Mouse (Mus musculus): ENCODE measurements around the gene Chd9.
A peak's percentile ranks its signal among the peaks of the same experiment; 100 is the strongest.

Gene Chd9

DNA sequence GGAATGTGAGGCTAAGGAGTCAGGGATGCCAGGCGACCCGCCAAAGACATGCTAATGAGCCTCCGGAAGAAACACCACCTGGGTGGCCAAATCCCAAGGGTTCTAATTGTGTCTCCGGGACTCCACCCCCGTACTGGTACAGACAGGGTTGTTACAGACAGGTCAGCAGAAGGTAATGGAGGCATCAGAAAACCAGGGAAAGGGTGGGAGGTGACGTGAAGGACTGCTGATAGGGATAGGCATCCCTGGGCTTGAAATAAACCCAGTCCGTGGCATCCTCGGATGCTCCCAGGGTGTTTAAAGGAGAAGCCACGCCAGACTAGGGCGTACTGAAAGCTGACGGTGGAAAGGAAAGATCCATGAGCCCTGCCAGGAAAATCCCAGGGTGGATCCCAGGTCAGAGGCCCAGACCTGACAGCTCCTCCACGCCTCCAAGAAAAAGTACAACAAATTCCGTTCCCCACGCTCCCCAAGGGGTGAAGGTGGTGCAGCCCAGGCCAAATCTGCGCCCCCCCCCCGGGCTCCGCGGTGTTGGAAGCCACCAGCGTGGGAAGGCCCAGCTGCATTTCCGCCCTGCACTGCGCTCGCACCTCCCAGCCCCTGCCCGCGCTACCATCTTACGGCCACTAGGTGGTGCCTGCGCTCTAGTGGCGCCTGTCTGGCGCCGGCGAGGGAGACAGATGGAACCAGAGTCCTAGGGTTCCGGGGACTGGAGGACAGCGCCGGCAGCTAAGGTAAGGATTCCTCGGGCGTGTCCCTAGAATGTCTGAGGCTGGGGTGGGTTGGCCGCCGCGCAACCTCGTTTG, at the start of gene Chd9:
Chd9 (plus strand) TSS at position 172 of the 806 bp plus-strand sequence.
- peak; percentile 99 for DNase-seq

DNA sequence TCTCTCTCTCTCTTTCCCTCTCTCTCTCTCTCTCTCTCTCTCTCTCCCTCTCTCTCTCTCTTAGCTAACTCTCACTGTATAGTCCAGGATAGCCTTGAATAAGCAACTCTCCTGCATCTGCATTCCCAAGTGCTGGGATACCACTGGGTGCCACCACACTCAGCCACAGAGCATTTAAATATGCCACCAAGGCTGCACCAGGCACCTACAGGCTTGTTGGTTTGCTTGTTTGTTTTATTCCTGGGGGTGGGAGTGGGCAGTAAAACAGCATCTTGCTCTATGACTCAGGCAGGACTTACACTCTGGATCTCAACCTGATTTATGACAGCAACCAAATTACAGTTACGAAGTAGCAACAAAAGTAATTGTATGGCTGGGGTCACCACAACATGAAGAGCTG, 36.5 kb upstream of the Chd9 start:
- no peak for DNase-seq

DNA sequence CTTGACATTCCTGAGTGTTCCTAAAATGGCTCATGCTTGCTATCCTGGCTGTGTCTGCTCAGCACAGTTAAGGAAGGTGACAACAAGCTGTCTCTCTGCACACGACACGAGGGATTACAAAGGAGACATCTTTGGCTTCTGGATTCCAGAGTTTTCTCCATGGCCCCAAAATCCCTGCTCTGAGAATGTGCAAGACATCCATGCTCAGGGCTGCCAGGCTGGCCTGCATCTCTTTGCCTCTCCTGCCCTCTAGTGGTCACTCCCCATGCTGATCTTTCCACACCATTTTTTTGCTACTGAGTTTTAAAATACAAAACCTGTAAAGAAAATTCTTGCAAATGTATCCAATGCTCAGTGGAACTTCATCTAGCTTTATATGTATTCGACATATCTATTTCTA, 34.4 kb upstream of the Chd9 start:
- peak; percentile 82 for DNase-seq

DNA sequence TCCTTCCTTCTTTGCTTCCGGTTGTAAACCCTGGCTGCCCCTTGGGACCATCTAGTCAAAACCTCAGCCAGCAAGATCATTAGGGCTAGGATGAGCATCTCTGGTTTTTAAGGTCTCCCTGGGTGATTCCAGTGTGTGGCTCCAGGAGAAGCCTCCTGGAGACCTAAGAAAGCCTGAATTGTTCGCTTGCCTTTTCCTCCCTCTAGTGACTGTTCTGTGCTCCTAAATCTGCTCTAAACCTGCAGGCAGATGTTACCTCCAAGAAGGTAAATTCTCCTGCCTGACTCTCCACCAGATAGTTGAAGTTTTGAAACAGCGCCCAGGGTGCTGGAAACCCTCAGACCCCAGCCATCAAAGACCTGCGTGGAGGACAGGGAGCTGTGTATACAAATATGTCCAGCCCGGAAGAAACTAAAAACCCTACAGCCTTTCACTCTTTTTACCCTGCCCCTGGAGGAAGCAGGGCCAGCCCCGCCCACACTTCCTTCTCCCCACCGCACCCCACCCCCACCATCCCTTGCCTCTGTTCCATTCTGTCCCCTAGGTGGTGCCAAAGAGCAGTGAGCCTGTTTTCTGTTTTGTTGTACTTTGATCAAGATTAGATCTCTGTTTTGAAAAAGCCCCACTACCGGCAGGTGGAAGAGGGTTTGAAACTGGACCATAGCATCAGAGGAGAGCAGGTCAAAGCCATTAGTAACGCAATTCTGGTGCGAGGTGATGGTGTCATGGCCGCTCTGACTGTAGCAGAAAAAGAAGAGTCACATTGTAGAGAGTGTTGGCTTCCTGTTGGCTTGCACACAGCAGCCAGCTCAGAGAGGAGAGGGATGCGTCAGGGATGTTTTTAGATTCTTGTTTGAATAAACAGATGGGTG, 32.9 kb upstream of the Chd9 start:
- DNase-seq: peak; percentile 92

DNA sequence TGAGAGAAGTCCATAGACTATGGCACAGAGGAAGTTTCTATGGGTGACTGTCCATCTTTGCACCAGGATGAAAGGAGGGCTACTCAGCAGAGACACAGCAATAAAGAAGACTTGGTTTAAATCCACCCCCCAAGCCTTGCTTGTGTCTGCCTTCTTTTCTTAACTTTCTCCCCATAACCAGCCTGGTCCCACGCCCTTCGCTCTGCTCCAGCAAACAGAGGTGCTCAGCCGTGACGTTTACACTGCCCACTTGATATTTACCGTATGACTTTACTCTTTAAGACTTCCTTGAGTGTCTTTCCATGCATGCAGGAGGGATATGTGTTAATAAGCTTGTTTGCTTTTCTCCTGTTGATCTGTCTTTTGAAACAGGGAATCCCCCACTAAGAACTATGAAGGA, 28.7 kb upstream of the Chd9 start:
- no peak for DNase-seq

DNA sequence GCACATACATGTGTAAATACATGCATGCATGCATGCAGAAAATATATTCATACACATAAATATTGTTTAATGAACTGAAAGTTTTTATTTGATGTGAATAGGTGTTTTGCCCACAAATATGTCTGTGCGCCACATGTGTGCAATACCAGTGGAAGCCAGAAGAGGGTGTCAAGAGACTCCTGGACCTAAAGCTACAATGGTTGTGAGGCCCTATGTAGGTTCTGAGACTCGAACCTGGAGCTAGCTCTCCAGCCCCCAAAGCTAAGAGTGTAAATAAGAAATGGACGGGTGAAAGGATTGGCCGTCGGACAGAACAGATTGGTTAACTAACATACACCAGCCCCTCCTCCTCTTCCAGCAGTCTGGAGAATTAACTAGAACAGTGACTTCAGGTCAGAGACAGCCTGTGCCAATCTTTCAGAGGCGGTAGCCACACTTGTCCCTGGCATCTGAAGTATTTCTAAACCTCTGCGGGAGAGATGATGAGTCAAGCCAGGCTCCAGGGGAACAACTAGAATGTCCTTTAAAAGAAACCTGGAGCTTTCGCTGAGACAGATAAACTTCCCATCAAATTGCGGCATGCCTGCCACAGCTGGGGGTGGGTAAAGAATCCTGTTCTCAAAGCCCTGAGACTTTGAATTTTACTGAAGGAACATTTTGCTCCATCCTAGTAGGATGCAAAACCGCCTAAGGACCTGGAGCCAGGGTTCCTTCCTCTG, 14.4 kb upstream of the Chd9 start:
- peak; percentile 50 for DNase-seq

DNA sequence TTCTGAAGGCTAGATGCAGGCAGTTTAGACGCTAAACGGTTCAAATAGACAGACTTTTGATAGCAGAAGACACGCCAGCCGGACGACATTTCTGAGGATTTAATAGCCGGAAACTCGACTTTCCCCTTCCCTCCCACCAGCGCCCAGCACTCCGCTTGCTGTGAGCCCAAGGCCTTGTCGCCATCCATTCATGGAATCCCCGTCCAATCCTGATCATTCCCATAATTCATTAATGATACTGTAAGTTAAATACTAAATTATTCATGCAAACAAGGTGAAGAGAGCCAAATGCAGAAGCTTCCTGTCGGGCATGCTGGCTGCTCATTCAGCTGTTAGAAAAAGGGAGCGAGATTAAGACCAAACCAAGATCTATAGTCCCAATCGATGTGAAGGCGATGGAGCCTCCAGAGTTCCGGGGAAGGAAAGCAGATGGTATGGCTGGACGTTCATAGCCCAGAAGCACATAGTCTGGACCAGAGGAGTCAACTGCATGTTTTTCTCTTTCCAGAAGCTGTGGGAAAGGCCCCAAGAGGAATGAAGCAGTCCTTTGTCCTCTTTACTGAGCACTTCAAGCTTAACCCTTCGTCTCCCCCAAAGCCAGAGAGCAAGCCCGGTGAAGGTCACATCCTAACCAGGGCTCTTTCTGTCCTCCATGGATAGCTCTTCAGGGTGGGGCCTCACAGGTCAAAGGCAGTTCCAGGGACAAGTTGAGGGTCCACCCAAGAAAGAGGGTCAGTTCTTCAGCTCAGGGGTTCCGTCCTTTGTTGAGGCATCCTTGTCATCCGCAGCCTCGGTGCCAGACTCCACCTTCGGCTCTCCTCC, 11.9 kb upstream of the Chd9 start:
- no peak for DNase-seq

DNA sequence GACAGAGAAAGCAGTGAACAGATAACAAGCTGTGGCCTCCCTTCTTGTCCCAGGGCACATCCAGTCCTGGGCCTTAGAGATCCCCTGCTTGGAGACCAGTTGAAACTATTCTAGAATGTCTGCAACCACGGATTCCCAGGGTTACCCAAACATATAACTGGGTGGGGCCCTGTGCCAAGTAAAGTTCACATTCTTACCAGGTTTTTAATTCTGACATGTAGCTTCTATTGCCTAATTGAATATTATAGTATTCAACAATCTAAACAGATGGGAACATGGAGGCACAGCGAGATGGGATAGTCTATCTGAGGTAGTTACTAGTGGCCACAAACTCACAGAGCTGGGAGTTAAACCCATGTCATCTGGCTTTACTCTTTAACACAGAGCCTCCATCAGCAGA, 10.9 kb upstream of the Chd9 start, which contains the start of gene Gm19935:
Gm19935 (minus strand) TSS at position 101 of the 400 bp plus-strand sequence.
- DNase-seq: no peak

DNA sequence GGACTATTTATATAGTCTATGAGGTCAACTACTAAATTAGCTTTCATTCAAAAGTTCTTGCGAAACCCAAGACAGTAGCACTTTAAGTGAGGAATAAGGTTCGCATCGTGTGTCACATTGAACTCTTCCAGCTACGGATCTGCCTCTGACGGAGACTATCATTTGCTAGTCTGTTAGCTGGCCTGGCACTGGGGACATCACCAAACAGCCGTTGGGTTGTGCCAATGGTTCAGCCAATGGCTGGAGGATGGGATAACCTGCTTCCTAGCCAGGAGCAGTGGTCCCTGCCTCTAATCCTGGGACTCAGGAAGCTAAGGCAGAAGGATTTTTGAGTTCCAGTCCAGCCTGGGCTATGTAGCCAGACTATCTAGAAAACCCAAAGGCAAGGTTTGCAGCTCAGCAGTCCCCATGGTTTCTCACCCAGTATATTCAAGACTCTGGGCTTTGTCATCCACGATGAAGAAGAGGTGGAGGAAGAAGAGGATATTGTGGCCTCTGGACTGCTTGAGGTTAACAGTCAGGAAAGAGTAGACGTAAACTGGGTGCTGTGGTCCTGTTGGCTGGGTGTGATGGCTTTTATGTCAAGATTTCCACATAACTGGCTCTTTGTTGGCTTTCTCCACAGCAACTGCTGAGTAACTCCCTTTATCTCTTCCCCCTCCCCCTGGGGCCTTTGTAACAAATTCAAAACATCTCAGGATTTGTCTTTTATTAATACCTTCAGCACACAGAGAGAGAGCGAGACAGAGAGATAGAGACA, 8.4 kb upstream of the Chd9 start:
- no peak for DNase-seq

DNA sequence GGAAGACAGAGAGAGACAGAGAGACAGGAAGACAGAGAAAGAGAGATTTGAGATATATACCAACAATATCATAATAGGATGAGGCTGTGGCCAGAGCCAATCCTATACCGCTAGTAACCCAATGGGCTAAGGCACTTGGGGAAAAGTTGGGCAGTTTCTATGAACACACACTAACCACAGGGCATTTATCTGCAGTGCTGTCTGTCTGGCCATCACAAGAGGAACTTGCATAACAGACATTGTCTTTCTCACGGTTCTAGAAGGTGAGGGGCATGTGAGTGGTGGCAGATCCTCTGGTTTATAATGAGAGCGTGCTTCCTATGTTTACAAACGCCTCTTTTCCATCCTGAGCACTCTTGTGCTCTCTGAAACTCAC, 7.8 kb upstream of the Chd9 start:
- no peak for DNase-seq

DNA sequence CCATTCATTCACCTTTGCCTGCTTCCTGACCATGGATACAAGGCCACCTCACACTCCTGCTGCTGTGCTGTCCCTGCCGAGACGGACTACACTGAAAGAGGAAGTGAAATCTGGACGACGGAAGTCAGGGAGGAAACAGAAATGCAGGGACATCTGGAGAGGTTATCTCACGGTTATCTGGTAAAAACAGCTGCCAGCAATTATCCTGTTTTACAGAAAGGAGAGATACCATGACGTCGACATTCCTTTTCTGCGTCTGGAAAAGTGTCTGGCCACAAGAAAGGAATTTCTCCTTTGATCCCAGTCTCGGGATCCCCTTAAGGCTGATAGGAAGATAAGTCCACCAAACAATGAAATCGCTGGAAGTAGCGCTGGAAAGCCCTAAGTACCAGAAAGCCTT, 5.7 kb upstream of the Chd9 start:
- DNase-seq: no peak

DNA sequence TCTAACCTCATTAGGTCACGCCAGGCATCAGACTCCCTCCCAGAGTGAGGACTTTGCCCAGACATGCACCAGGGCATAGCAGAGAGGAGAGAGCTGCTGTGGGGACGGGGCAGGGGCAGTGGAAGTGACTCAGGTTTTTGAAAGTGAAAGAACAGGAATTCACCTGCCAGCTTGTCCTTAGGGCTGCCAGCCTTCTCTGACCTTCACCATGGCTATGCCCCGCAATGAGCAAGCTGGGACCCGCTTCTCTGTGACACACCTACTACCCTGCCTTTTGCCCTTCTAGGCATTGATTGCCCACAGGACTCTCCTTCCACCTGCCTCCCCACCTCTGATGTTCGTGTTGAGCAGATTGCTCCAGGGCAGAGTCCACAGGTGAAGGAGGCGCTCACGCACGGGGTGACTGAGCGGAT, 2.7 kb upstream of the Chd9 start:
- no peak for DNase-seq

DNA sequence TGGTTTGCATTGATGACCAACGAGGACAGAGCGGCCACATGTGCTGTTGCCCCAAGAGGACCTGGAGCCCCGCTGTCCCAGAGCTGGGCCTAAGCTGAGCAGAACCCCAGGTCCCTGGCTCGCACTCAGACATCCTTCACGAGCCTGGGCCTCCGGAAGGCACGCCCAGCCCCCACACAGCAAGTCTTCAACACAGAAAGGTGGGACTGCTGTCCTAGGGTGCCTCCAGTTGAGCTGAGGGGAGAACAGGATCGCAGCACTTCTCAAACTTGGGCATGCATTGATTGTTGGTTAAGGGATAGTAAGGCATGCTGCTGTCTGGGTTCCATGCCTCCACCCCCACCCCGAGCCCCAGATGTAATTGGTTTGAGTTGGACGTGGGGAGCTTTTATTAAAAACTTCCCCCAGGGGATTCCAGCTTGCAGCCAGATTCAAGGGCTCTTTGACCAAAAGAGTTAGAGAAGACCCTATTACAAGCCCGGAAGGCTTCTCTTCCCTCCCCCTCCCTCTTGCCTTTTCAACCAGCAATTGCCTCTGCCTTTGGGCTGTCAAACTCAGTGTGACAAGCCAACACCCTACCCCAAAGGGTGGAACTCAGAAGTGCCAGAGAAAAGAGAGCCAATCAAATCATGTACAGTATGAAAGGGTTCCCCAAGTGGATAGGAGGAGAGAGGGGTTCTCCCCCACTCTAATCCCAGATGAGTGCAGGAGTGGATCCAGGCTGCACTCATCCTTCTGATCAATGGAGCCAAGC, 1.0 kb downstream of the Chd9 start:
- DNase-seq: no peak

DNA sequence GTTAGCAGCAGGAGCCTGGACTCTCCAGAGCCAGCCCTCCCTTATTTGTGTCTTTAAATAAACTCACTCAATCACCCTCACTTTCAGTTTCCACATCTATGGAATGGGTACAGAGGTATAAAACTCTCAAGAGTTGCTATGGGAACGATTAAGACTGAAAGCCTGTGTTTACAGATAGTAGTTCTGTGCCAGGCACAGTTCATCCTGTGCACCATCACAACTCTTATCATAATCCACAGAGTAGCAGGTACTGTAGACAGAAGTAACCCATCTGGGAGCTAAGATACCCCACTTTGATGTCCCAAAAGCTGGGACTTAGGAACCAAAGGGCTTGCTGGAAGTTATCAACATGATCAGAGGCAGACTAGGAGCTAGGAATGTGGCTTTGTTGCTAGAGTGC, 1.7 kb downstream of the Chd9 start:
- no peak for DNase-seq

DNA sequence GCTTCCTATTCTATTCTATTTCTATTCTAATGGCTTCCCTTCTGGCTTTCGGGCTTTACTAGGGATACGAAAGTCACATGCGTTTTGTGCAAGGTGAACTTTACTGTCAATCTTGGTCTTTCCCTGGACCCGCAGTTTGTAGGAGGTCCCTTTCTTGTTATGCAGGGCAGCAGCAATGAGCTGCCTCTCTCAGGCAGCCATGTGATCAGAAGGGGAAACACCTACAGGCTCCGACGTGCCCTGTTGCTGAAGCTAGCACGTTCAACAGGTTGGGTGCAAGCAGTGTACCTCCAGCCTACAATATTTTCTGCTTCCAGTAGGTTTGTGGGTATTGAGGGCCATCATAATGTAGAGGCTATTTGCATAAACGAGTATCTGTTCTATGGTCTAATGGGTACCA, 2.8 kb downstream of the Chd9 start:
- DNase-seq: no peak

DNA sequence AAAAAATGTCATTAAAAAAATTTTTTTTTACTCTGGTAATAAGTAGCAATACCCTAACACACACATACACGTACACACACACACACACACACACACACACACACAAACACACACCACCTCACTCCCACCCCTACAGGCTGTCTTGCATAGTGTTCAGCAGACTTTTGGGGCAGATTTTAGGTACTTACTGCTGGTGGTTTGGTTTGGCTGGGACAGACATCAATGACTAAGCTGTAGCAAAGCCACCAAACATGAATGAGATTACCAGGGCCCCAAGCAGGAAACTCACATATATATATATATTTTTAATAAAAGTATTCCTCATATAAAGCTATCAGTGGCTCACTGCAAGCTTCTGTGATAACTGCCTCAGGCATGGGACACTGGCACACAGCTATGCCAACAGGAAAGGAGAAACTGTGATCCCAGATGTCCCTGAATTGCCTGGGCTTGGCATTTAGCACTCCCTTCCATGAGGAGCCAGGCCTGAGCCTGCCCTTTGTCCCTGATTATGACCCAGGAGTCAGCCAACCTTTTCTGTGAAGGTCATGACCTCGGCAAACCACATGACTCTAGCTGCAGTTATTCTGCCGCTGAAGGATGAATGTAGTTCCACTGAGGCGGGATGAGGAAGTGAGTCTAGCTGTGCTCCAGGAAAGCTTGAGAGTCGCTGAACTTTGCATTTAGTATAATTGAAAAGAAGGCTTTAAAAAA, 4.6 kb downstream of the Chd9 start:
- no peak for DNase-seq

DNA sequence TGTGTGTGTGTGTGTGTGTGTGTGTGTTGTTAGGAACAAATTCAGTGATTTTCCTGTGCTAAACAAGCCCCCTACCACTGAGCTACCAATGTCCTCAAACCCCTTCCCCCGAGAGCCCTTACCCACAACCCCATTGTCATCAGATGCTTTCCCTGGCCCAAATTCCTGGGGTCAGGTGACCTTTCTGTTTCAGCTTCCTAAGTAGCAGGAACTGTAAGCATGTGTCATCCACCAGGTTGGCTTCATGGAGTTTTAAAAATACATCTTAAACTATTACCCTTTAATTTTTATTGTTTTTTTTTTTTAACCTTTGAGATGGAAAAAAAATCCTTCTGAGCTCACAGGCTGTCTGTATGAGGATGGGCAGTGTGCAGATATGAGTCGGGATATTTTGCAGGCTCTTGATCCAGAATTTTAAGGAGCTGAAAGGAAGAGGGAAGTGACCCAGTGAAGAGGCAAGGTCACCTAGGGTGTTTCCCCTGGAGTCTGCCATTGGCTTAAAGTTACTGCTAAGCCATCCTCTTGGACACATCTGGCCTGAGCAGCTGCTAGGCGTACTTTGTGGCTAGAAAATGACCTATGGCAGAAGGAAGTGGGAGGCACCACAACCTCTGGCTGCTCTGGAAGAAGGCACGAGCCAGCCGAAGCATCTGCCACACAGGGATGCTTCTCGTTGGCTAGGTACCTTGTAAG, 5.6 kb downstream of the Chd9 start:
- no peak for DNase-seq

DNA sequence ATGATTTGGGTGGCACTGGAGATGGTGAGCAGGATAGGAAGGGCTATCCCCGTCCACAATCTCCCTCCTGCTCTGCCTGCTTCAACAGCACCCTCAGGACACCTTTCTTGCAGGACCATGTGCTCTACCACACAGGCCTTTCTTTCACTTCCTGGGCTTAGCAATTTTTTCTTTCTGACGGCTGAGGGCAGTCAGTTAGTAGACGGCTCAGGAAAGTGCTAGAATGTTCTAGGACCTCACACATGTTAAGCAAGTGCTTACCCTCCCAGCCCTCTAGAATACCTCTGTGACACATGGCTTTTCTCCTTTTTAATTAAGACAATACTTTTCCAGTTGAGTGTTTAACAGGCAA, 6.1 kb downstream of the Chd9 start:
- no peak for DNase-seq

DNA sequence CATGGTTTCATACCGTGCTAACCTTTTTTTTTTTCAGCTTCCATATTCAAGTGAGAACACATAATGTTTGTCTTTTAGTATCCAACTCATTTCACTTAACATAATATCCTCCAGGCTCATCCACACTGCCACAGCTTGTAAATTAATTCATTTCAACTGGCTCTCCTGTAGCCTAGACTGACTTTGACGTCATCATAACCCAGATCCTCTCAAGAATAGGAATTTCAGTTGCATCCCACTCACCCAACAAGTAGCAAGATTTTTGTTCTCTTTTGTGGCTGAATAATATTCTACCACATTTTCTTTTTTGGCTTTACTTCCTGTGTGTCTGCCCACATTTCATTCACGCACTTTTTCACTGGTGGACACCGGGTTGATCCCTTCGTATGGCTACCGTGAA, 9.3 kb downstream of the Chd9 start:
- no peak for DNase-seq

Measured in thymus, postnatal 4 days (tissue).